Mouse (Mus musculus): ENCODE measurements around the gene Lonp2.

DNA sequence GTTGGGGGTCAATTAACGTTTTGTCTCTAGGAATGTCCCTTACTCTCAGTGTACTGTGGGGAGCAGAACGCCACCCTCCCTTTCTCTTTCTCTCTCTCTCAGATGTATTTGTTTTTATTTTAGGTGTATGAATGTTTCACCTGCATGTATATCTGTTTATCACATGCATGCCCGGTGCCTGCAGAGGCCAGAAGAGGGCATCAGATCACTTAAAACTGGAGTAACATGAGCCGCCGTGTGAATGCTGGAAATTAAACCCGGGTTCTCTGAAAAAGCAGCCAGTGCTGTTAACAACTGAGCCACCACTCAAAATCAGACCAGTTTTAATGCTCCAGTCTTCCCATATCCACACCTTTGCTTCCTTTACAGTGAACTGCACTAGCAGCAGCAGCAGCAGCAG lies 37.2 kb upstream of the Lonp2 start:
- TF ChIP-seq CTCF (IDR thresholded peaks at IDR 0.05; ENCODE audit: low read depth, low read length) (no peak), POLR2A (IDR thresholded peaks at IDR 0.05; ENCODE audit: borderline replicate concordance, low read depth, low read length) (no peak)

Data from bone marrow macrophage, adult 2 months (primary cell).